Mouse (Mus musculus) hindbrain, postnatal 0 days (tissue): ENCODE measurements around the gene Junb. TPM values are rescaled to one million over a fixed set of nuclear protein-coding genes. Genes with fewer than 3 reads are reported as not detected.

Experiments used
- ATAC-seq: fragments of 200-750 bp; cut with Nextera tagmentation; 2 replicates; pipeline ENCODE4 v1.8.0; 2017; ENCODE audit warnings: mild to moderate bottlenecking, moderate TSS enrichment, moderate library complexity
- DNase-seq: peaks from one replicate; pipeline ENCODE4 v3.0.0-alpha.2; 2015; ENCODE audit warnings: low spot score
- H3K27ac ChIP-seq: fragments of 300-500 bp; sonication (generic); 2 replicates; pipeline ENCODE4 v1.5.1; 2014; ENCODE audit warnings: mild to moderate bottlenecking
- H3K27me3 ChIP-seq: fragments of 300-500 bp; sonication (generic); 2 replicates; pipeline ENCODE4 v1.6.1; 2014; ENCODE audit warnings: low read length, mixed read lengths; ENCODE audit not compliant: insufficient read depth
- H3K36me3 ChIP-seq: fragments of 300-500 bp; sonication (generic); 2 replicates; pipeline ENCODE4 v1.6.1; 2014; ENCODE audit warnings: low read length, mixed read lengths; ENCODE audit not compliant: insufficient read depth
- H3K4me1 ChIP-seq: fragments of 300-500 bp; sonication (generic); 2 replicates; pipeline ENCODE4 v1.6.1; 2014; ENCODE audit warnings: antibody characterized with exemption, low read length, mixed read lengths; ENCODE audit not compliant: insufficient read depth
- H3K4me2 ChIP-seq: fragments of 300-500 bp; sonication (generic); 2 replicates; pipeline ENCODE4 v1.6.1; 2014; ENCODE audit warnings: low read depth, mild to moderate bottlenecking, low read length, moderate library complexity, mixed read lengths
- H3K4me3 ChIP-seq: fragments of 300-500 bp; sonication (generic); 2 replicates; pipeline ENCODE4 v1.5.1; 2014; ENCODE audit warnings: low read length
- H3K9ac ChIP-seq: fragments of 300-500 bp; sonication (generic); replicated peaks from 2 replicates; pipeline ENCODE4 v1.6.1; 2014; ENCODE audit warnings: mild to moderate bottlenecking, low read length, moderate library complexity, mixed read lengths
- H3K9me3 ChIP-seq: fragments of 300-500 bp; sonication (generic); 2 replicates; pipeline ENCODE4 v1.6.1; 2016; ENCODE audit warnings: low read length, mixed read lengths
- CTCF ChIP-seq: IDR thresholded peaks from 2 replicates; pipeline ENCODE4 v1.5.1; 2016; ENCODE audit warnings: antibody characterized with exemption, control low read depth, low read depth
- WGBS: fragments of 180-500 bp; shearing (Covaris S2); extraction: QIAGEN DNeasy Blood & Tissue Kit; methylation state at CpG from one replicate; pipeline ENCODE4 v1.1.7; 2014; 5-methylcytosine and 5-hydroxymethylcytosine counted together
- polyA plus RNA-seq: library from polyadenylated mRNA; unstranded; fragments of >200 nt; fragmentation: Nextera tagmentation; extraction: Ambion mirVana; gene quantifications from 2 replicates; pipeline ENCODE4 v1.2.1, GENCODE M21; 2015
- total RNA-seq: library from RNA; depleted of rRNA; stranded (reverse); fragments of >200 nt; gene quantifications from 2 replicates; pipeline ENCODE4 v1.2.3, GENCODE M21; 2014

Junb gene
- total and polyA plus RNA-seq, 2 experiments from 2014 or later = 7.9 to 17.8 TPM

DNA sequence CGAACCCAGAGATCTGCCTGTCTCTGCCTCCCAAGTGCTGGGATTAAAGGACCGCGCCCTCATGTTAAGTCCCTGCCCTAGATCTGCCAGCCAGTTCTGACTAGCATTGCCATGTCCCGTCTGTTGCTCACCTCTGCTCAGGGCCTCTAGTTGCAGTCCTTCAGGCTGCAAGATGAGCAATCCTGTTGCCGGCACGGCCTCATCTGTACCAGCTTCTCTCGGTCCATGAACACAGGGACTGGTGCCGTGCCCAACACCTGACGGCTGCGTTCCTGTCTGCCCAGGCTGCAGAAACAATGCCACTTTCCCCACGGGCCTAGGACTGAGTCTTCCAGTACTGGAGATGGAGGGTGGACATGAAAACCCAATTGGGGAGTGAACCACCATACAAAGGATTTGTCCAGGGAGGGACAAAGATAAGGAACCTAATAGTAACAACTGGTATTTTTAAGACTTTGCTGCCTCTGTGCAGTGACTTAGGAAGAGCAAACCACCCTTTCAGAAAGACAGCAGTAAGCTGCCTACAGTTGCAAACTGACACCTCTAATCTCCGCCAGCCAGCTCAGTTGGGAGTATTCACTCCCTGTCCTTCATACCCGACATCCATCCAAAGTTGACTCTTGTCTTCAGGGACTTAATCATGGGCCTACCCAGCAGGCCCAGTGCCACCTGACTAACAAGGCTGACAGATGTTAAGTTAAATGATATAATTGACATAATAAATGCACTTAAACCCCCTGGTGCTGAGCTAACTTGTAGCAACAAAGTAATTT is 10.8 kb downstream of the Junb start:
- H3K4me2 ChIP-seq = no peak overlapping the region
- TF ChIP-seq CTCF = no peak
- ATAC-seq = no peak
- H3K27me3 ChIP-seq = no peaks in the 10 kb centered on the region
- peaks cover 17% of the 10 kb centered on the region for H3K4me1 ChIP-seq
- H3K9ac ChIP-seq = no peak overlapping the region
- 86% methylated on average over 13 of the region's 13 CpGs for WGBS
- H3K9me3 ChIP-seq = no peaks in the 10 kb centered on the region
- no peak overlapping the region for H3K4me3 ChIP-seq
- DNase-seq = no peak
- no peak overlapping the region for H3K27ac ChIP-seq
- peaks cover 18% of the 10 kb centered on the region; the same call in 1 of the 2 replicates for H3K36me3 ChIP-seq

DNA sequence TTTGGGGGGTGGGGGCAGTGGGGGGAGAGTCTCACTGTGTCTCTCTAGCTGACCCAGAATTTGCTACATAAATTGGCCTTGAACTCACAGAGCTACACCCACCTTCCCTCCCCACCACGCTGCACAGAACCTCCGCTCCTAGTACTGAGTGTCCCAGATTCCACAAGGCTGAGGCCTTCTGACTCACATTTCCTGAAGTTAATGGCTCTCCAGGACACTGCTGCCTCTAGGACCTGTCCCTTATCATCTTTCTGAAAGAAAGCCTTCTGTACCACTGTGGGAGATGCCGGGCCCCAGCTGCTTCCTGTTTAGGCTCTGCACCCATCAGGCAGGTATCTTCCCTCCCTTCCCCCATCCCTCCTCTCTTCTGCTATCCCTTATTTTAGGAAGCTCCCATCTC is 11.9 kb downstream of the Junb start:
- no peak overlapping the region for H3K9ac ChIP-seq
- H3K36me3 ChIP-seq = peaks cover 7% of the 10 kb centered on the region; the same call in 1 of the 2 replicates
- no peak overlapping the region for H3K27ac ChIP-seq
- no peak for DNase-seq
- 62% methylated on average over 3 of the region's 3 CpGs for WGBS
- no peak for ATAC-seq
- TF ChIP-seq CTCF = no peak
- H3K4me1 ChIP-seq = peaks cover 17% of the 10 kb centered on the region
- H3K9me3 ChIP-seq = no peaks in the 10 kb centered on the region
- no peaks in the 10 kb centered on the region for H3K27me3 ChIP-seq
- no peak overlapping the region for H3K4me3 ChIP-seq
- peak overlapping the region; percentile 97 for H3K4me2 ChIP-seq

DNA sequence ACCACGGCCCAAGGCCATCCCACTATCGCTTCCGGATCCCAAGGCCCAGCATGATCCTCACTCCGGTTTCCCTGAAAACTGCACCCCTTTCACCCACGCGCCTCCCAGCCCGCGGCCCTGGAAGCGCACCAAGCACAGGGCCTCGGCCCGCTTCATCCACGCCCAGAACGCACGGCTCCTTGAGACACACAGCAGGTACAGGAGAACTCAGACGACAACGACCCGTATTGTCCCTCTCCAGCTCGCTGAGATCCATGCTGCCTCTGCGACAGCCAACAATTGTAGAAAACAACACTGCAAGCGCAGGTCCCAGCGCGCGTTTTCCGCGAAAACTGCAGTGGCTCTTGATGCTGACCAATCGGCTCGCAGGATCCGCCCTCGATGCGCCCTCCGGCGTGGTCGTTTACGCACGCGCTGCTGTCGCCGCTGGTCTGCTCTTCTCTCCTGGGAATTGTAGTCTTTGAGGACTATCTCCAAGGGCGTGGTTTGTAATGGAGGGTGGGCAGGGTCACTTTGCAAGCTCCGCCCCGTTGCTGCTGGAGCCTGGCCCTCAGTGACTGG is 12.7 kb downstream of the Junb start:
- DNase-seq (peak; percentile 99), ATAC-seq (peak; percentile 91)
- Histone ChIP-seq H3K9ac (peak overlapping the region; percentile 63), H3K4me1 (peaks cover 14% of the 10 kb centered on the region), H3K27me3 (no peaks in the 10 kb centered on the region), H3K27ac (peak overlapping the region; percentile 65; the same call in 1 of the 2 replicates), H3K4me3 (peak overlapping the region; percentile 65), H3K9me3 (no peaks in the 10 kb centered on the region), H3K36me3 (0 out of 2 replicates have a peak, but pooled peaks cover 1% of the 10 kb centered on the region), H3K4me2 (peak overlapping the region; percentile 97)
- under 1% methylated on average over 41 of the region's 41 CpGs for WGBS
- TF ChIP-seq CTCF = no peak; the same call in 1 of the 2 replicates

- no peak overlapping the region for H3K4me2 ChIP-seq
- H3K4me1 ChIP-seq = peaks cover 9% of the 10 kb centered on the region; the same call in 1 of the 2 replicates
- no peak overlapping the region for H3K27ac ChIP-seq
- ATAC-seq = no peak
- H3K36me3 ChIP-seq = no peaks in the 10 kb centered on the region
- no peak overlapping the region for H3K9ac ChIP-seq
- no peaks in the 10 kb centered on the region for H3K9me3 ChIP-seq
- 87% methylated on average over 4 of the region's 4 CpGs for WGBS
- no peak overlapping the region for H3K4me3 ChIP-seq
- DNase-seq = no peak
- H3K27me3 ChIP-seq = no peaks in the 10 kb centered on the region
- TF ChIP-seq CTCF = peak; percentile 10; the same call in 1 of the 2 replicates
Observed at GRCm38 (mm10) chr8:84963952-84964351, 14.6 kb downstream of the Junb start.

- Histone ChIP-seq H3K4me1 (no peaks in the 10 kb centered on the region), H3K9ac (no peak overlapping the region), H3K4me2 (no peak overlapping the region), H3K36me3 (no peaks in the 10 kb centered on the region), H3K27me3 (no peaks in the 10 kb centered on the region), H3K9me3 (no peaks in the 10 kb centered on the region), H3K27ac (no peak overlapping the region), H3K4me3 (no peak overlapping the region)
- TF ChIP-seq CTCF = no peak
- ATAC-seq (no peak), DNase-seq (no peak)
- WGBS = 90% methylated on average over 7 of the region's 7 CpGs
Observed at GRCm38 (mm10) chr8:84959811-84960210, 18.7 kb downstream of the Junb start.

GRCm38 (mm10) chr8:84956768-84957167 is 21.8 kb downstream of the Junb start:
- WGBS = 45% methylated on average over 2 of the region's 2 CpGs
- peak; percentile 94 for TF ChIP-seq CTCF
- no peak overlapping the region for H3K4me3 ChIP-seq
- no peak overlapping the region for H3K9ac ChIP-seq
- no peak overlapping the region for H3K27ac ChIP-seq
- DNase-seq (peak; percentile 90), ATAC-seq (peak; percentile 34; the same call in 1 of the 2 replicates)
- H3K4me2 ChIP-seq = no peak overlapping the region
- H3K4me1 ChIP-seq = no peaks in the 10 kb centered on the region
- no peaks in the 10 kb centered on the region for H3K9me3 ChIP-seq
- no peaks in the 10 kb centered on the region for H3K36me3 ChIP-seq
- no peaks in the 10 kb centered on the region for H3K27me3 ChIP-seq
